Mouse (Mus musculus): ENCODE results near the gene Tmem229a. TPM values are rescaled to one million over a fixed set of nuclear protein-coding genes. Genes with fewer than 3 reads are reported as not detected.

Gene Tmem229a
- total and polyA plus RNA-seq, 3 experiments: not detected

GRCm38 (mm10) chr6:24910016-24910727 lies 45.9 kb downstream of the Tmem229a start:
- Histone ChIP-seq H3K9me3 (replicated peaks; ENCODE audit: insufficient read depth, low read length) (no peaks in the 10 kb centered on the region), H3K9ac (ENCODE audit: control insufficient read depth, low read depth, low read length, poor library complexity, severe bottlenecking) (no peak overlapping the region), H3K27me3 (ENCODE audit: control insufficient read depth in 1 of 2, insufficient read depth in 2 of 2, low read length in 2 of 2) (no peaks in the 10 kb centered on the region)

GRCm38 (mm10) chr6:24907824-24908223 lies 48.3 kb downstream of the Tmem229a start:
- no peaks in the 10 kb centered on the region for H3K27me3 ChIP-seq (ENCODE audit: control insufficient read depth in 1 of 2, insufficient read depth in 2 of 2, low read length in 2 of 2)
- H3K9ac ChIP-seq (ENCODE audit: control insufficient read depth, low read depth, low read length, poor library complexity, severe bottlenecking): no peak overlapping the region
- no peaks in the 10 kb centered on the region for H3K9me3 ChIP-seq (replicated peaks; ENCODE audit: insufficient read depth, low read length)
- DNase-seq (ENCODE audit: low read depth, low spot score): no peak
- no peaks in the 10 kb centered on the region for H3K79me2 ChIP-seq (ENCODE audit: control insufficient read depth, insufficient read depth, low read length, poor library complexity)
- TF ChIP-seq ZC3H11A (IDR thresholded peaks at IDR 0.05; ENCODE audit: low read depth, low read length) (no peak), TBP (IDR thresholded peaks at IDR 0.05; ENCODE audit: low read depth, low read length) (no peak), POLR2A (IDR thresholded peaks at IDR 0.05; ENCODE audit: control insufficient read depth in 1 of 2, insufficient read depth in 1 of 2, low read depth in 1 of 2, low read length in 2 of 2, poor library complexity in 1 of 2) (no peak), KAT2A (conservative IDR thresholded peaks at IDR 0.05; ENCODE audit: low read depth, low read length) (no peak), HCFC1 (IDR thresholded peaks at IDR 0.05; ENCODE audit: low read depth, low read length) (no peak), MAZ (IDR thresholded peaks at IDR 0.05; ENCODE audit: low read depth, low read length) (no peak), NRF1 (IDR thresholded peaks at IDR 0.05; ENCODE audit: insufficient read depth, low read depth, low read length, poor library complexity, severe bottlenecking) (no peak), GABPA (IDR thresholded peaks at IDR 0.05; ENCODE audit: low read depth, low read length) (no peak), EP300 (IDR thresholded peaks at IDR 0.05; ENCODE audit: low read depth in 1 of 2, low read length in 2 of 2) (no peak), MYC (IDR thresholded peaks at IDR 0.05; ENCODE audit: low read depth, low read length) (no peak), ELF1 (IDR thresholded peaks at IDR 0.05; ENCODE audit: low read depth, low read length) (no peak), ZKSCAN1 (IDR thresholded peaks at IDR 0.05; ENCODE audit: low read depth, low read length) (no peak), USF1 (IDR thresholded peaks at IDR 0.05; ENCODE audit: low read depth, low read length) (no peak), CHD1 (IDR thresholded peaks at IDR 0.05; ENCODE audit: low read depth, low read length) (no peak), POLR2AphosphoS2 (IDR thresholded peaks at IDR 0.05; ENCODE audit: low read length) (no peak), CHD2 (IDR thresholded peaks at IDR 0.05; ENCODE audit: low read length) (no peak)
- no peak overlapping the region for H3K27ac ChIP-seq (ENCODE audit: control insufficient read depth, low read depth, low read length)
- no peaks in the 10 kb centered on the region for H3K36me3 ChIP-seq (ENCODE audit: control insufficient read depth in 1 of 2, insufficient read depth in 2 of 2, low read length in 2 of 2)
- no peaks in the 10 kb centered on the region for H3K4me1 ChIP-seq (ENCODE audit: control insufficient read depth in 1 of 2, insufficient read depth in 2 of 2, low read length in 2 of 2)
- no peak overlapping the region for H3K4me3 ChIP-seq (ENCODE audit: control insufficient read depth in 1 of 2, insufficient read depth in 1 of 2, low read depth in 2 of 2, low read length in 2 of 2)

More at GRCm38 (mm10) chr6:24910016-24910727, 45.9 kb downstream of the Tmem229a start:
- Histone ChIP-seq H3K4me1 (ENCODE audit: control insufficient read depth in 1 of 2, insufficient read depth in 2 of 2, low read length in 2 of 2) (no peaks in the 10 kb centered on the region), H3K79me2 (ENCODE audit: control insufficient read depth, insufficient read depth, low read length, poor library complexity) (no peaks in the 10 kb centered on the region), H3K36me3 (ENCODE audit: control insufficient read depth in 1 of 2, insufficient read depth in 2 of 2, low read length in 2 of 2) (no peaks in the 10 kb centered on the region), H3K27ac (ENCODE audit: control insufficient read depth, low read depth, low read length) (no peak overlapping the region), H3K4me3 (ENCODE audit: control insufficient read depth in 1 of 2, insufficient read depth in 1 of 2, low read depth in 2 of 2, low read length in 2 of 2) (no peak overlapping the region)
- no peak for DNase-seq (ENCODE audit: low read depth, low spot score)
- no peak for TF ChIP-seq BHLHE40 (IDR thresholded peaks at IDR 0.05; ENCODE audit: borderline replicate concordance, low read depth, low read length)
- no peak for TF ChIP-seq ZKSCAN1 (IDR thresholded peaks at IDR 0.05; ENCODE audit: low read depth, low read length)
- no peak for TF ChIP-seq MAX (IDR thresholded peaks at IDR 0.05; ENCODE audit: low read length)
- TF ChIP-seq USF1 (IDR thresholded peaks at IDR 0.05; ENCODE audit: low read depth, low read length): no peak
- no peak for TF ChIP-seq MEF2A (IDR thresholded peaks at IDR 0.05; ENCODE audit: extremely low read depth, insufficient replicate concordance, low read depth, low read length, poor library complexity, severe bottlenecking)
- no peak for TF ChIP-seq TCF12 (IDR thresholded peaks at IDR 0.05; ENCODE audit: low read depth, low read length)
- TF ChIP-seq ZC3H11A (IDR thresholded peaks at IDR 0.05; ENCODE audit: low read depth, low read length): no peak
- no peak for TF ChIP-seq POLR2A (IDR thresholded peaks at IDR 0.05; ENCODE audit: control insufficient read depth in 1 of 2, insufficient read depth in 1 of 2, low read depth in 1 of 2, low read length in 2 of 2, poor library complexity in 1 of 2)
- no peak for TF ChIP-seq RCOR1 (IDR thresholded peaks at IDR 0.05; ENCODE audit: low read depth, low read length)
- TF ChIP-seq SIN3A (IDR thresholded peaks at IDR 0.05; ENCODE audit: low read length): no peak
- TF ChIP-seq USF2 (IDR thresholded peaks at IDR 0.05; ENCODE audit: borderline replicate concordance in 1 of 2, insufficient read depth in 1 of 2, low read depth in 1 of 2, low read length in 2 of 2): no peak
- no peak for TF ChIP-seq CHD2 (IDR thresholded peaks at IDR 0.05; ENCODE audit: low read length)
- TF ChIP-seq KAT2A (conservative IDR thresholded peaks at IDR 0.05; ENCODE audit: low read depth, low read length): no peak
- TF ChIP-seq MAFK (IDR thresholded peaks at IDR 0.05; ENCODE audit: borderline replicate concordance, low read depth, low read length): no peak

All from MEL (cell line).